Mouse (Mus musculus): ENCODE measurements at regions not wholly inside any gene's neighbourhood (a gene's known extent, or its start where the extent isn't known, plus 50 kb on each side); places are given as distances from the start of the nearest gene placed in this dataset.
A peak's percentile ranks its signal among the peaks of the same experiment; 100 is the strongest.

DNA sequence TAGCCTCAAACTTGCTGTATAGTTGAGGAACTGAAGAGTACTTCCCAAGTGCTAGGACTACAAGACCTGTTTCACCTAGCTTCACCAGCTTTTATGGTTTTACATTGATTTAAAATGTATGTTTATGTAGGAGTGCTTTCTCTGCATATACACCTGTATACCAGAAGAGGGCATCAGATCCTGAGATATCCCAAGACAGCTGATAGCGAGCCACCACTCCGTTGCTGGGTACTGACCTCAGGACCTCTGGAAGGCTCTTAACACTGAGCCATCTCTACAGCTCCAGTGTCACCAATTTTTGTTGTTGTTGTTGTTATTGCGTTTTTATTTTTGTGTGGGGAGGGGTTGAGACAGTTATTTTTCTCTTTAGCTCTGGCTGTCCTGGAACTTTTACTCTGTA lies 55.9 kb upstream of the Ddx3x start:
- peak; percentile 48 for DNase-seq (ENCODE audit: low spot score)

DNA sequence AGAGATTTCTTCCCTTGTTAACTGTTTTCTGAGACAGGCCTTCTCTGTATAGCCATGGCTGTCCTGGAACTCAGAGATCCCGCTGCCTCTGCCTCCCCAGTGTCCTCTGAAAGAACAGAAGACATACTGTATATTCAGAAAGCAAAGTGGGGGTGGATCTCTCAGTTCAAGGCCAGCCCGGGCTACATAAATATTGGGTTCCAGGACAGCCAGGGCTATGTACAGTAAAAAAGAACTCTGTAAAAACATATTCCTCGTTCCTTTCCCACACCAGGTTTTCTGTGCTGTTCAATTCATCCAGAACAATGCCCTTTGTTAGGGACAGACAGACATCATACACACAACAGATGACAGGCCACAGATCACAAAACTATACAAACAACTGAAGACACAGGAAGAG lies 54.3 kb upstream of the Ddx3x start:
- no peak for DNase-seq (ENCODE audit: low spot score)

DNA sequence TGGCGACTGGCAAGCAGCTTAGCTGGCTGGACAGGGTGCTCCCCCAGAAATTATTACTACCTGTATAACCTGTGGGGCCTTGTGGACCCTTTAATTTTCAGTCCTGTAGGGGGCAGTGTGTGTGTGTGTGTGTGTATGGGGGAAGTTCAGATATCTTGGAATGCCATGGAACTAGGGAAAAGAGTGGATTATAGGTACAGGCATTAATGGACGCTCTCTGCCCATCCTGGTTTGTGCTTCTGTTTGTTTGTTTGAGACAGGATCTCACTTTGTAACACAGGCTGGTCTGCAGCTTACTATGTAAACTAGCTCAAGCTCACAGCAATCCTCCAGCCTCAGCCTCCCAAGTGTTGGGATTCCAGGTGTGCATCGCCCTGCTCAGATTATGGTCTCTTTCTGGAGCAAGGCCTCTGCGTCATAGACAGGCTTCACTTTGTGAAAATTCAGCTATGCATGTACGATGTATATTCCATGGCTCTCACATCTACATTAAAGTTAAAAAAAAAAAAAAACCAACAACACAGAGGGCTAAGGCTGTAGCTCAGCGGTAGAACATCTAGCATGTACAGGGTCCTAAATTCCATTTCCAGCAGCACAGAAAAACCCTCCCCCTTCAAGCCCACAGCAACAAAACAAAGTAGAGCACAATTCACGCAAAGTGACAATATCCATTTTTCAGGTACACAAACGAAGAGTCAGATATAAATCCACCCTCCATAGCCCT lies 50.7 kb upstream of the Ddx3x start:
- DNase-seq (ENCODE audit: low spot score): peak; percentile 40

DNA sequence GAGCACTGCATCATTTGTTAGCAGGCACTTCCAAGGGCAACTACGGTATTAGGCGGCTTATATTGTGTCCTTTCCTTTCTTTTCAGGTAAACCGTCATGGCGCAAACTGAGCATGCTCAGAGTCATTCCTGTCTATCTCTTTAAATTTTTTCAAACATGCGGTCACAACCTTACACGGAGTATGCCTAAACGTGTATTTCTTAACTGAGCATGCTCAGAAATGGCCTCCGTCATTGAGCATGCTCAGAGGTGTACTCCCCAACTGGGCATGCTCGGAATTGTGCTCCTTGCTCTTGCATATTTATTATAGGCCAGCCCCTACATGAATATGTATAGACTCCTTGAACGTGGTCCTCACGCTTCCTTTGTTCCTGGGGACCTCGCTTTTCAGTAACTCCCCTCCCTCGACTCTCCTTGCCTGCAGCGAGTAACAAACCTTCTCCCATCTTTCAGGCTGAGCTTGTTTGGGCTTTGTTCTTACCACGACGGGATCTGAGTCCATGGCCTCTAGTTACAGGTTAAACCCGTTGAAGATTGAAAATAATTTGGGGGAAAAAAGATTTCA lies 50.1 kb upstream of the Ddx3x start:
- peak; percentile 90 for DNase-seq (ENCODE audit: low spot score)
